Comparison of ENCODE assay signal across 31 mouse cellular contexts in the genomic region with DNA sequence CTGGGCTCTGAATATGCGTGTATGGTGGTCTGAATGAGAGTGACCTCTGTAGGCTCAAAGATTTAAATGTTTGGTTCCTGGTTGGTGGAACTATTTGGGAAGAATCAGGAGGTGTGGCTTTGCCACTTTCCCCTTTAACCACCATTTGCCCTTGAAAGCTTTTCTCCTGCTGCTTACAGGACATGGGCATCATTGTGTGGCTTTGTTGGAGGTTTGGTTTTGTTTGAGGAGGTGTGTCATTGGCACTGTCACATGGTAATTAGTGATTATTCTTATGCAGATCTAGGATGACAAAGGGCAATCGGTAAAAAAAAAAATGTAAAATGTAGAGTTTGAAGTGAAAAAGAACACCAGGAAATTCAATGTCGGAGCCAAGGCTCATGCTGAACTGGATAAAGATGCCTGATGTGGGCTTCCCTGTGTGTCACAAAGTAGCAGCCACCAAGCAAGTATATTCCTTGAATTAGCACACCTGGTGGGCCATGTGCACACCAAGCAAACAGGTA. TPM values are rescaled to one million over a fixed set of nuclear protein-coding genes. Genes with fewer than 3 reads are reported as not detected.
"Had no signal": no experiment of that assay in that cellular context is flagged by ENCODE, and none has a peak within 500 bp of the region (broad histone marks: within the 10 kb centered on the region; RNA-seq: fewer than 3 reads in every experiment).

No protein-coding gene starts in this region.

- H3K36me3 ChIP-seq: heart, embryonic 13.5 days; heart, embryonic 15.5 days; hindbrain, embryonic 10.5 days; hindbrain, embryonic 12.5 days; intestine, embryonic 15.5 days; limb, embryonic 10.5 days; limb, embryonic 12.5 days; liver, embryonic 13.5 days had no signal

- H3K27me3 ChIP-seq: heart, embryonic 15.5 days; hindbrain, embryonic 12.5 days; intestine, embryonic 15.5 days; liver, embryonic 13.5 days had no signal

- H3K4me3 ChIP-seq: gastrocnemius, adult 2 months; heart, adult 2 months; heart, embryonic 13.5 days; heart, embryonic 15.5 days; hindbrain, embryonic 10.5 days; hindbrain, embryonic 12.5 days; intestine, embryonic 15.5 days; layer of hippocampus, adult 2 months; left cerebral cortex, adult 2 months; limb, embryonic 10.5 days; limb, embryonic 12.5 days; liver, embryonic 13.5 days had no signal

- H3K4me1 ChIP-seq: intestine, embryonic 15.5 days; liver, embryonic 13.5 days had no signal

- DNase-seq: gastrocnemius, adult 2 months; gastrocnemius, postnatal 10 days; gastrocnemius, postnatal 25 days; heart, adult 2 months; heart, postnatal 4 days; kidney, adult 18-20 months; kidney, adult 8-10 months; kidney, postnatal 10 days; kidney, postnatal 25 days; kidney, postnatal 4 days; liver; liver, embryonic 13.5 days had no signal

- H3K9ac ChIP-seq: heart, embryonic 13.5 days; heart, embryonic 15.5 days; hindbrain, embryonic 12.5 days; hindbrain, embryonic 14.5 days; intestine, embryonic 15.5 days; limb, embryonic 12.5 days; liver, embryonic 13.5 days had no signal

- H3K27ac ChIP-seq: gastrocnemius, adult 2 months; heart, adult 2 months; heart, embryonic 13.5 days; heart, embryonic 15.5 days; hindbrain, embryonic 10.5 days; hindbrain, embryonic 12.5 days; hindbrain, embryonic 14.5 days; intestine, embryonic 15.5 days; layer of hippocampus, adult 2 months; left cerebral cortex, adult 2 months; limb, embryonic 10.5 days; limb, embryonic 12.5 days; liver, embryonic 13.5 days had no signal

- H3K9me3 ChIP-seq: heart, embryonic 13.5 days; heart, embryonic 15.5 days; hindbrain, embryonic 10.5 days; hindbrain, embryonic 12.5 days; intestine, embryonic 15.5 days; limb, embryonic 10.5 days; limb, embryonic 12.5 days; liver, embryonic 13.5 days had no signal

RNA-seq across cellular contexts. Expression of a gene that starts 37.1 kb away (rescaled TPM):
- total RNA-seq: gastrocnemius, adult 2 months; gastrocnemius, postnatal 10 days; gastrocnemius, postnatal 25 days; granulocyte monocyte progenitor cell, adult 5-6 weeks; heart, adult 2 months; heart, postnatal 25 days; heart, postnatal 4 days; layer of hippocampus, adult 2 months; layer of hippocampus, postnatal 25 days; left cerebral cortex, adult 2 months; left cerebral cortex, postnatal 14 days; left cerebral cortex, postnatal 36 days had no signal
- polyA plus RNA-seq: heart, embryonic 11.5 days; heart, embryonic 13.5 days; heart, embryonic 15.5 days; heart, postnatal 0 days; hindbrain, embryonic 10.5 days; inflammation-experienced regulatory T-cells, adult 6 months; limb, embryonic 10.5 days; liver, embryonic 11.5 days; liver, embryonic 13.5 days had no signal
